Mouse (Mus musculus) activated CD4-positive, CD25-positive, alpha-beta regulatory T cell, adult 4 months (primary cell): ENCODE data around the gene Mtnr1b. TPM values are rescaled to one million over a fixed set of nuclear protein-coding genes. Genes with fewer than 3 reads are reported as not detected.
"Not testable (repeated sequence)": the region's sequence is repeated elsewhere in the genome, so short reads cannot be mapped to it uniquely, and the experiment has no call there.

Experiments
- ATAC-seq: one replicate; pipeline ENCODE4 v1.8.0; 2017
- polyA plus RNA-seq, 2 experiments: library from polyadenylated mRNA; unstranded; fragments of 100-300 nt; shearing (Covaris generic); gene quantifications; one replicate each; pipeline ENCODE4 v1.2.1; 2017

Gene Mtnr1b
- polyA plus RNA-seq = not detected

DNA sequence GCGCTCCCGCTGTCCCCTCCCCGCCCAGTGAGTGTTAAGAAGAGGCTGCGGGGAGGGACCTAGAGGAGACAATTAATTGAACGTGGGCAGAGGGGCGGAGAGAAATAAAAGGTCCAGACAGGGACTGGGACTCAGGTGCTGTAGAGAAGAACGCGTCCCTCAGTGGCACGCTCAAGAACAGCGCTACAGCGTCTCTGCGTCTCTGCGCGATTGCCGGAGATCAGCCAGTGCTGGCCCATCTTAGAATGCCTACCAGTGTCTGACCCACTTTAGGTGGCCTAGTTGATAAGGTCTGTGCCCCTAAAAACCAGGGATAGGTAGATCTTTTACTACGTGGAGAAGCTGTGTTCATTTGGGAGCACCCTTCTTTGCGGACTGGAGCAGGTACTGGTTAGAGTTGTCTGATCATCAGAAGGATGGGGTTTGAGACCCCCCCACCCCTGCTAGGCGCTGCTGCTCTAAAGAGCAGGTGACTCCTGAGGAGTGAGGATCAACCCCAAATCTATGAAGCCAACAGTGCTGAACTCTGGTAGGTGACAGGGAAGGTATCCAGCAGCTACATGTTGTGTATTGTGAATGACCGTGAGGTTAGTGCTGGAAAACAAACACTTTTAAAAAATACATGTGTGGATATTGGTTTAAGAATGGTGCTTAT is at the start of gene Mtnr1b:
TSS of gene Mtnr1b (minus strand) at position 51 of the 655 bp plus-strand sequence.
- no peak for ATAC-seq

- no peak for ATAC-seq
Measured at GRCm38 (mm10) chr9:15920271-15920670, 45.9 kb upstream of the Mtnr1b start.

DNA sequence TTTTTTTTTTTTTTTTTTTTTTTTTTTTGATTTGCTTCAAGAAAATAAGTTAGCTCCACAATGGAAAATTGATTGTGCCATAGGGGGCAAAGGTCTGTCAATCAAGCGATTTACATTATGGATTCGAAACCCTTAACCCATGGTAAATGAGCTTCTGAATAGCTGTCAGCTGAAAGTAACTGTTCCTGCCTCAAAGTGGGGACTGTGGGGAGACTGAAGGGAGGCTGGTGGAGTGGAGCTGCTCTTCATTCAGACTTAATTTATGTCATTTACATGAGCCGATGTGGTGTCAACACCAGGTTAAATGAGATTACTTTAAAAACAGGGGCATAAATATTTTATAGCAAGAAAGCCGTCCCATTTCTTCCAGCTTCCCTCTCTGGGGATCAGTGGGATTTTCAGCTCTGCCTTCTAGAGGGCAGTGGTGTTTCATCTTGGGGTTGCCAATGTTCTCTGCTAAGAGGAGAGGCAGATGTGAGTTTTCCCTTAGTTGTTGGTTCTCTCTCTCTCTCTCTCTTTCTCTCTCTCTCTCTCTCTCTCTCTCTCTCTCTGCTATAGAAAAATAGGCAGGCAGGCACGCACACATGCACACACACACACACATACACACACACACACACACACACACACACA is 45.1 kb upstream of the Mtnr1b start:
- ATAC-seq = no peak

- no peak for ATAC-seq
Measured at GRCm38 (mm10) chr9:15916600-15916999, 42.2 kb upstream of the Mtnr1b start.

GRCm38 (mm10) chr9:15912735-15913134 is 38.4 kb upstream of the Mtnr1b start:
- no peak for ATAC-seq

DNA sequence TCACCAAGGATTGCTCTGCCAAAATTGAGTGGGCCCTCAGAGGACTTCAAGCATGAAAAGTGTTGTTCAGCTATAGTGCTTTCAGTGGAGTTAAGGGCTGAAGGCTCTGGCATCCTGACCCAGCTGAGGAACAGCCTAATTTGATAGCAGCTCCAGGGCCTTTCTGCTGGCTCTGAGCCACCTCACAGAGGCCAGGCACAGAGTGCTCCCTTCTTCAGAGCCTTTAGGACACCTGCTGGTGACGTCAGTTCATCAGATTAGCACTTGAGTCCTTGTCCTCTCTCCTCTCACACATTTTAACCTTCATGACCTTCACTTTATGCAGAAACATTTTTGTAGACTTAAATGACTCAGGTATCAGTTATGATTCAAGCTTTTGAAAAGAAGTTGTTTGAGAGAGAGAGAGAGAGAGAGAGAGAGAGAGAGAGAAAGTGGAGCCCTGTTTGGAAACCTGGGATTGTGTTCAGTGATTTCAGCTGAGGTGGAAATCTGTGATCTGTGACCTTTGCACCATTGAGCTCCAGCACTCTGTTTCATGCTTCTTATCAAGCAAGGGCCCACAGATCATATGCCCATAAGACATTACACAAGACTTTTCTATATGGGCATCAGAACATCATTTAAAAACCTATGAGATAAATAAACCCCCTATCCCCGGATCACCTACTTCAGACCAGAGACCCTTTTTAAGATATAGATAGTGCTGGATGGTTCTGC is 35.2 kb upstream of the Mtnr1b start:
- ATAC-seq = no peak

DNA sequence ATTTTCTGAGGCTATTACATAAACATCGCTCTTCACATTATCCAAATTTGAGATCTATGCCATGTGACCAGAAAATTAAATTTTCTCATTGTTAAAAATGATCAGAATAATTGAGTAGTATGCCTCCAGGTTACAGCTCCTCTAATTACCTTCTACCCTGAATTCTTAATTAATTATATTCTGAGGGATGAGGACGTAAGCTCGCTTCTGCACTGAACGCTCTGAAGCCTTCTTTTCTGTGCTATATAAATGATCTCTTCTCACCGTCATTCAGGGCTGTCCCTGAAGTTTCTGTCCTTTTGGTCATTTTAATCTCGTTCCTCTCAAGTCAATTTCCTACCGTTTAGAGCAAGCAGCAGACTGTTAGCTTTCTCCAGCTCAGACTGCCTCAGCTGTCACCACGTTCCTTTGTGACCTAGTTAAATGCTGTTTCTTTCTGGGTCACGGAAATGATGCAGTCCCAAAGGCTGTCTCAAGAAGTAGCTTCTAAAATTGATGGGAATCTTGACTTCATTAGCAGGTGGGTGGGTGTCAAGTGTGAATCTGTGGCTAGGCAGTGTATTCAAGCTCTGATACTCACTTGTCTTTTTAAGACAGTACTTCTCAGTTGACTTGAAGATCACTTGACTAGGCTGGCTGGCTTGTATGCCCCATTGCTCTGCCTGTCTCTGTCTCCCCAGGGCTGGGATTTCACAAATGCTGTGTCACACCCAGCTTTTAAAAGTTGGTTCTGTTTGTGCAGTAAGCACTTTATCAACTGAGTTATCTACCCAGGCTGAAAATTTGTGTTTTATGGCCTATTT is 29.8 kb upstream of the Mtnr1b start:
- ATAC-seq = no peak

GRCm38 (mm10) chr9:15898112-15898511 is 23.8 kb upstream of the Mtnr1b start:
- ATAC-seq = no peak

DNA sequence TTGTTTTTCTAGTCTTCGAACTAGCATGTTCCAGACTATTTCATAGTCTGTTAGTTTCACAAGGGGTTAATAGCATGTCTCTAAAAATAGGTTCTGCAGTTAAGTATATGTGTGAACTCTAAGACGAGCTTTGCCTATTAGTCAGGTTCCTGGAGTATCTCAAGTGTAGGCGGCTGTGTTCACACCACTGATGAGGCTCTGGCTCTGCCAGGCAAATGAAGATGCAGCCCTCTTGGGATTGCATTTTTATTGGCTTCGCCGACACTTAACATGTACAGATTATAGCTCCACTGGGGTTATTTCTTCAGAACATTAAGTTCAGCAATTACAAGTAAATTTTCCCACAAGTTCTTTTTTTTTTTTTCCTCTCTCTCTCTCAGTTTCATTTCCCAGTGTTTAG is 12.4 kb upstream of the Mtnr1b start:
- ATAC-seq = no peak

DNA sequence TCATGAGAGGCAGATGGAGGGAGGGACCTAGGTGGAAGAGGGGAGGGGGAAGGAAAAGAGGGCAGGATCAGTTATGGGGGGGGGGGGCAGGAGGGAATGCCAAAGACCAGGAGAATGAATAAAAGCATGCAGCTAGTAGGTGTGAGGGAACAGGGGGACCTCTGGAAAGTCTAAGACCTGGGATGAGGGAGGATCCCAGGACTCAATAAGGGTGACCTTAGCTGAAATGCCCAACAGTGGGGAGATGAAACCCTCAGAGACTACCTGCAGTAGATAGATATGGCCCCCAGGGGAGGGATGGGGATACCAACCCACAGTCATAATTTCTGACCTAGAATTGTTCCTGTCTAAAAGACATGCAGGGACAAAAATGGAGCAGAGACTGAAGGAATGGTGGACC is 6.4 kb upstream of the Mtnr1b start:
- ATAC-seq = no peak

- no peak for ATAC-seq
Measured at GRCm38 (mm10) chr9:15880160-15880603, 5.8 kb upstream of the Mtnr1b start.

DNA sequence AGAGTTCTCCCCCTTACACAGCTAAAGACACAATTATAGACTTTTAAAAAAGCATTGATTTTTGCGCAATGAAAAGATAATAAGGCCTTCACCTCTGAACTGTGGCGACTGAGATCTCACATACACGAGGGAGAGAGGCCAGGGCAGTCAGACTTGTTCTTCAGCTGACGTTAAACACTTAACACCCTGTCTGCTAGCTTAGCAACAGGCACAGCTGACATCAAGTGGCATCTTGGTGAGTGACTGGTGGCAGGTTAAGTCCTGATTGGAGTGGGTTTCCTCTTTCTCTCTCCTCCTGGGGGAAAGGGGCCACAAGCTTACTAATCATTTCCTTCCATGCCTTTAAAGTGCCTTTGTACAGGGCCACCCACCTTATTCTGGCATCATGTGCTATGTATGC is 4.3 kb downstream of the Mtnr1b start:
- no peak for ATAC-seq

DNA sequence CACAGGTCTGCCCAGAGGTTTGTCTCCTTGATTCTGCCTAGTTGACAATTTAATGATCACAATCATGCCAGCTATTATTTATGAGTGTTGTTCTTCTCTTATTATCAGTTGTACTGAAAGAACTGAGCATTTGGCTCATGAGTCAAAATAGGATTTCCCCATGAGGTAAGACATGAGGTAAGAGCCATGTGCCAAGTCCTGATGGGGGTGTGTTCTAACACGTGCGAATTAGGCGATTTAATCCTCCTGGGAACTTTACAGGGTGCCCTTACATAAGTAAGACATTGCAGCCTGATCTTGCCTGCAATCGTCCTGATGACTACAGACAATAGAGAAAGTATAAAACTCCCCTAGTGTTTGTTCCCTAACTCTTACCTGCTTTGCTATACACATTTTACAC is 4.9 kb downstream of the Mtnr1b start:
- no peak for ATAC-seq

DNA sequence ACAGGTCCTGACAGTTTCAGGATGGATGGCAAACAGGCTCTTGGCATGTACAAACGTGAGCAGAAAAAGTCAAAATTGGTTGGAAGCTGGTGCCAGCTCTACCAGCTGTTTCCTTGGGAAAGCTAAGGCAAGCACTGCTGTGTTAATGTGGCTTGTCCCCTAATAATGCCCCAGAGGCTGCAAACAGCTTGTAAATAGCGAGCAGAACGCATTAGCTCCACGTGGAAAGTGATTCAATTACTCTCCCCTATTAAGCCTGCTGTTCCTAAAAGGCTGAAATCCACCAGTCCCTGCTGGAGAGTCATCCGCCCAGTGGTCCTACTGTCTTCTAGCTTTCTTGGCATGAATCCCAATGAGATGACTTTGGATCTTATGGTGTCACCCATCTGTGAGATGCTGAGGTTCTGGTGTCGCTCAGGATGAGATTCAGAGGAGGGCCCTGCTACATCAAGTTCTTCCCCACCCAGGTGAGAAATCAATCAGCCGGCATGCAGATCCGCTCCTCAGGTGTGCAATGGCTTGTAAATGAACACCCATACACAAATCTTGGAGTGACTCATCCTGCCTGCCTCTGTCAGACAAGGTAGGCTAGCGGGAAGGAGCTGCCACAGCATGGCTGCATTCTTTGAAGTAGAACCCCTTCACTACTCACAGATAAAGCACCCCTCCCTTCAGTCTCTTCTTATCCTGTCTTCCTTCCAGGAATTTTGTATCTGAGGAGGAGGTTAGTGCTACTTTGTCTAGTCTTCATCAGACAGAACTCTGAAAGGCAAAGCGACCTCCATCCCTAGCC is 7.9 kb downstream of the Mtnr1b start:
- no peak for ATAC-seq

DNA sequence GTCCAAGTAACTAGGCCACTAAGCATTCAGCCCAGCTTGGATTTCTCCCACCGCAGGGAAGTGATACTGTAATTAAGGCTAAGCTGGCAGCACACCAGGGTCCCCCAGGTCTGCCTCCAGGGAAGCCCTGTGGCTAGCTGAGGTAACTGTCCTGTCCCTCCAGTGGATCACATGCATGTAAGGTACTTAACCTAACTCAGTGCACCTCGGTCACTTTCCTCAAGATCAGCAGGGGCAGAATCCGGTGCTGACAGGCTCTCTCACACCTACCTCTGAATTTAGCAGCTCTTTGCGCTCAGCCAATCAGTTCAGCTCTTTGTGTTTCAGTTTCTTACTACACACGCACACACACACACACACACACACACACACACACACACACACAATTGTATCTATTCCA is 13.0 kb downstream of the Mtnr1b start:
- ATAC-seq = no peak

DNA sequence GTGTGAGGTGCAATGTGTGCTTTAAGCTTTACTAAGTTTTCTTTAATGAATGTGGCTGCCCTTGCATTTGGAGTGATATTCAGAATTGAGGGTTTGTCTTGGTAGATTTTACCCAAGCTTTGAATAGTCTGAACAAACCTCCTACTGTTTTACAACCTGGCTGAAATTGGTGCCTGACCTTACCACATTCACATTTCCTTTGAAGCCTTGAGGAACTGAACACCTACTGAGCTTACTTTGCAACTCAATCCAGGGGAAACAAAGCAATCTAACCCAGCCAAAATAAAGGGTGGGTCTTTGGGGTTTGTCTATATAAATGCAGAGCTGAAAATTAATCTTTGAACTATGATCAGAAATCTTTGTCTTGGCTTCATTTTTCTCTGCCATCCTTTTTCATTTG is 23.6 kb downstream of the Mtnr1b start:
- no peak for ATAC-seq

GRCm38 (mm10) chr9:15845390-15845789 is 29.0 kb downstream of the Mtnr1b start:
- no peak for ATAC-seq

DNA sequence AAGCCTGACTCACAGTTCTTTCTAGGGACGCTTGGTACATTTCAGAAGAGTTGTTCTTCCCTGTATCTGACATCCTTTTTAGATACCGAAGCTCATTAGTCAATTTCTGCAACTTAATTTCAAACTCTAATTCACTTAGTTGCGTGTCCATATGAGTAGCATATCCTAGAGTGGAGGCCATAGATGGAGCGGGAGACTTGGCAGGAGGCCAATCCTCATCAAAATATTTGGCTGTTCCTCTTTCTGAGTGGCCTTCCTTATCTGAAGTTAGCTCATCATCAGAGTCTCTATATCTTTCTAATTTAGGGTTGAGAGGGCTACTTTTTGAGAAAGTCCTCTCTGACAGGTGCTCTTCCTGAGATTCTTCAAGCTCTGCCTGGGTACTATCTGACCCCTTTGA is 29.4 kb downstream of the Mtnr1b start:
- ATAC-seq = not testable (repeated sequence)

GRCm38 (mm10) chr9:15813002-15813911 is 61.1 kb downstream of the Mtnr1b start:
- ATAC-seq = no peak

DNA sequence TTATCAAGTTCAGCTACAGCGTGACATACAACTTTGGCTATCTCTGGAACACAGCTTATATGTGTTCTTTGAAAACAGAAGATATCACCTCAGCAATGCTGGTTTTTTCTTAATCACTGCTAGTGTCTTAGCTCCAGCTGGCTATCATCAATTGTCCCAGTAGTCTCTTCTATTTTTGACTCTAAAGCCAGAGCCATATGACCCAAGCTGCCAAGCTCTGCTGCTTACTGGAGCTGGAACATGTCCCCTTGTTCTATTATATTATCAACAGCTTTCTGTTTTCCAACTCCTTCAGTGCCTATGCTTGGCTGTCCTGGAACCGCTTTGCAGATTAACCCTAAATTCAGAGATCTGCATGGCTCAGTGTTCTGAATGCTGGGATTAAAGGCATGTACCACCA is 70.1 kb downstream of the Mtnr1b start:
- ATAC-seq = no peak

DNA sequence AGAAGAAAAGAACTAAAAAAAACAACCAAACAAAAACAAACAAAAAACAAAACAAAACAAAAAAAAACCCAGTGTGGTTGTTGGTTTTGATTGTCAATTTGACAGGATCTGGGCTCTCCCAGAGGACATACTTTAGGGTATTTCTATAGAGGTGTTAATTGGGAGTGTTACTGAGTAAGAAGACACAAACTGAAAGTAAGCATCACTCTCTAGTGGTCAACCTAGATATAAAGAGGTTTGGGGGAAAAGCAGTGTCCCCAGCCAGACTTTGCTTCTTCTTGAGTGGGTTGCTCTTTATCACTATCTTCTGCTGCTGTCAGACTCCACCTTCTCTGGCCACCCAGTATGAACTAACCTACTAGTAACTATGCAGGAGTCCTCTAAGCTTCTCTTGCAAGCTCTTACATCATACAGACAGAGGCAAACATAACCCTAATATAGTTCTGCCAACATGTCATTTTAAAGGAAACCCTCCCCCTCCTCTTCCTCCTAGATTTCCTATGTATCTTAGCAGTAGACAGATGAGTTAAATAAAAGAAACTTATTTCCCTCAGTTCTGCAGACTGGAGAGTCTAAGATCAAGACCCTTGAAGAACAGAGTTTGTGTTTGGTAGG is 71.8 kb downstream of the Mtnr1b start:
- no peak for ATAC-seq
